In the genomic region with DNA sequence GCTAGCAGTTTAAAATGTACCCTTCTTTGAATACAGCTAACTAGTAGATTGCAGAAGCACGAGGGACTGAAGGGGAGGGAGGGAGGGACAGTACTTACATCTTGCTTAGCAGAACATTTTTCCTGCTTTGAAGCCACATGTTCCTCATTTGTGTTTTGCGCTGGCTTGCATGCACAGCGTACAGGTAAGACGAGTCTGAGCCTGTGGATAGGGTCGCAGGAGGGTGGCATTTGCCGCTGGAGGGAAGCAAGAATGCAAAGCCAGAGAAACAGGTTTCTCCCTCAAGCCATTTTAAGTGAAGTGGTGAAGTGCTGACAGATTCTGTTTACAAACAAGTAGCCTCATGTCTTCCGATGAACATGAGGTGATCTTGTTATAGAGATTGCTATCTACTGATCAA, we compare ENCODE assay signal across 24 mouse cellular contexts.
DNase-seq lines count a peak whose midpoint lies in the region; ATAC-seq and TF ChIP-seq lines count a peak whose summit lies in the region.
"Had no signal": no experiment of that assay in that cellular context is flagged by ENCODE, and none has a peak within 500 bp of the region (broad histone marks: within the 10 kb centered on the region; RNA-seq: fewer than 3 reads in every experiment).

No protein-coding gene starts in this region.

- no peak for TF ChIP-seq CTCF in bone marrow macrophage, adult 2 months (IDR thresholded peaks at IDR 0.05; ENCODE audit: low read depth, low read length)

- TF ChIP-seq POLR2A in bone marrow macrophage, adult 2 months (IDR thresholded peaks at IDR 0.05; ENCODE audit: borderline replicate concordance, low read depth, low read length): no peak

- no peaks in the 10 kb centered on the region for H3K27me3 ChIP-seq in hindbrain, embryonic 13.5 days
- H3K27me3 ChIP-seq in hindbrain, embryonic 10.5 days (ENCODE audit: insufficient read depth, poor library complexity, severe bottlenecking): no peaks in the 10 kb centered on the region
- H3K27me3 ChIP-seq in embryonic facial prominence, embryonic 11.5 days (ENCODE audit: control insufficient read depth, insufficient read depth, low read length): no peaks in the 10 kb centered on the region
- H3K27me3 ChIP-seq: CH12.LX; forebrain, embryonic 13.5 days; heart, embryonic 13.5 days; hindbrain, embryonic 12.5 days; intestine, embryonic 15.5 days; Patski had no signal

- no peaks in the 10 kb centered on the region for H3K36me3 ChIP-seq in hindbrain, embryonic 13.5 days
- H3K36me3 ChIP-seq in hindbrain, embryonic 10.5 days: no peaks in the 10 kb centered on the region
- H3K36me3 ChIP-seq in embryonic facial prominence, embryonic 11.5 days (replicated peaks; ENCODE audit: control insufficient read depth, insufficient read depth, low read depth, low read length): no peaks in the 10 kb centered on the region
- H3K36me3 ChIP-seq in macrophage (ENCODE audit: inconsistent target): no peaks in the 10 kb centered on the region
- H3K36me3 ChIP-seq: embryonic facial prominence, embryonic 13.5 days; forebrain, embryonic 10.5 days; G1E; heart, embryonic 13.5 days; hindbrain, embryonic 12.5 days; intestine, embryonic 15.5 days had no signal

- no peak overlapping the region for H3K4me3 ChIP-seq in hindbrain, embryonic 13.5 days
- H3K4me3 ChIP-seq in hindbrain, embryonic 10.5 days: no peak overlapping the region
- H3K4me3 ChIP-seq in bone marrow macrophage, adult 2 months (ENCODE audit: insufficient read depth, low read length): no peak overlapping the region
- H3K4me3 ChIP-seq in embryonic facial prominence, embryonic 11.5 days (ENCODE audit: low read depth, low read length): no peak overlapping the region
- no peak overlapping the region for H3K4me3 ChIP-seq in macrophage (ENCODE audit: inconsistent target)
- H3K4me3 ChIP-seq: embryonic facial prominence, embryonic 13.5 days; forebrain, embryonic 10.5 days; forebrain, embryonic 13.5 days; gastrocnemius, adult 2 months; heart, embryonic 13.5 days; hindbrain, embryonic 12.5 days; intestine, embryonic 15.5 days had no signal

- no peaks in the 10 kb centered on the region for H3K9me3 ChIP-seq in hindbrain, embryonic 13.5 days
- no peaks in the 10 kb centered on the region for H3K9me3 ChIP-seq in hindbrain, embryonic 10.5 days
- H3K9me3 ChIP-seq in embryonic facial prominence, embryonic 11.5 days (replicated peaks; ENCODE audit: control insufficient read depth, low read length): no peaks in the 10 kb centered on the region
- H3K9me3 ChIP-seq: embryonic facial prominence, embryonic 13.5 days; forebrain, embryonic 10.5 days; forebrain, embryonic 13.5 days; G1E; heart, embryonic 13.5 days; hindbrain, embryonic 12.5 days; intestine, embryonic 15.5 days had no signal

- no peak for DNase-seq in hindbrain, embryonic 10.5 days (ENCODE audit: low spot score)
- DNase-seq in embryonic facial prominence, embryonic 11.5 days (ENCODE audit: low spot score): peak; percentile 53
- no peak for DNase-seq in heart, adult 9 months (ENCODE audit: low spot score in 2 of 2)
- DNase-seq in yolk sac, embryonic 10.5 days (ENCODE audit: low spot score): no peak
- DNase-seq: adrenal gland, postnatal 10 days; adrenal gland, postnatal 36 days; B cell, adult 2 months; cerebellum, adult 11 months; gastrocnemius, adult 2 months; gastrocnemius, postnatal 14 days; heart, postnatal 14 days; heart, postnatal 4 days had no signal

- H3K9ac ChIP-seq in hindbrain, embryonic 13.5 days: no peak overlapping the region
- no peak overlapping the region for H3K9ac ChIP-seq in embryonic facial prominence, embryonic 11.5 days (replicated peaks; ENCODE audit: low read length)
- H3K9ac ChIP-seq: embryonic facial prominence, embryonic 13.5 days; forebrain, embryonic 13.5 days; heart, embryonic 13.5 days; hindbrain, embryonic 12.5 days; intestine, embryonic 15.5 days had no signal

- ATAC-seq in hindbrain, embryonic 13.5 days (ENCODE audit: low FRiP score): no peak
- ATAC-seq in embryonic facial prominence, embryonic 11.5 days (replicated peaks; ENCODE audit: insufficient number of reproducible peaks, low FRiP score, low TSS enrichment, low read depth): no peak
- ATAC-seq: intestine, embryonic 15.5 days; Patski had no signal

- H3K79me2 ChIP-seq in macrophage (ENCODE audit: inconsistent target): no peaks in the 10 kb centered on the region

- 0 out of 2 replicates have a peak overlapping the region, but pooled peaks have one; percentile 76 for H3K27ac ChIP-seq in hindbrain, embryonic 13.5 days
- H3K27ac ChIP-seq in hindbrain, embryonic 10.5 days: no peak overlapping the region
- peak overlapping the region; percentile 11; the same call in 1 of the 2 replicates for H3K27ac ChIP-seq in bone marrow macrophage, adult 2 months (ENCODE audit: insufficient read depth, low read depth, low read length)
- no peak overlapping the region for H3K27ac ChIP-seq in embryonic facial prominence, embryonic 11.5 days (replicated peaks; ENCODE audit: low read depth, low read length)
- peak overlapping the region; percentile 24 for H3K27ac ChIP-seq in macrophage
- H3K27ac ChIP-seq: embryonic facial prominence, embryonic 13.5 days; forebrain, embryonic 10.5 days; forebrain, embryonic 13.5 days; gastrocnemius, adult 2 months; heart, embryonic 13.5 days; intestine, embryonic 15.5 days had no signal

- H3K4me2 ChIP-seq in hindbrain, embryonic 13.5 days: no peak overlapping the region
- H3K4me2 ChIP-seq in embryonic facial prominence, embryonic 11.5 days (ENCODE audit: low read depth, low read length): no peak overlapping the region
- H3K4me2 ChIP-seq: embryonic facial prominence, embryonic 13.5 days; forebrain, embryonic 13.5 days; heart, embryonic 13.5 days; hindbrain, embryonic 12.5 days; intestine, embryonic 15.5 days had no signal

- WGBS in hindbrain, embryonic 13.5 days: 82% methylated on average over 7 of the region's 7 CpGs
- 73% methylated on average over 7 of the region's 7 CpGs for WGBS in hindbrain, embryonic 10.5 days
- 59% methylated on average over 7 of the region's 7 CpGs for WGBS in embryonic facial prominence, embryonic 11.5 days
- WGBS in macrophage (ENCODE audit: missing documents): 24% methylated on average over 7 of the region's 7 CpGs

- peaks cover 27% of the 10 kb centered on the region for H3K4me1 ChIP-seq in hindbrain, embryonic 13.5 days (replicated peaks)
- 0 out of 2 replicates have a peak, but pooled peaks cover 8% of the 10 kb centered on the region for H3K4me1 ChIP-seq in hindbrain, embryonic 10.5 days (replicated peaks)
- peaks cover 26% of the 10 kb centered on the region for H3K4me1 ChIP-seq in bone marrow macrophage, adult 2 months (ENCODE audit: control insufficient read depth, insufficient read depth, low read length)
- no peaks in the 10 kb centered on the region for H3K4me1 ChIP-seq in embryonic facial prominence, embryonic 11.5 days (ENCODE audit: control insufficient read depth, insufficient read depth, low read length)
- H3K4me1 ChIP-seq: intestine, embryonic 15.5 days had no signal

Comparison
In these comparisons a context has a peak if more than half of its experiments do, and no peak if none do; other contexts are left out.
1. H3K27ac ChIP-seq: peak in hindbrain, embryonic 13.5 days (single experiment), bone marrow macrophage, adult 2 months (single experiment) and macrophage (single experiment); none in hindbrain, embryonic 10.5 days (single experiment) and embryonic facial prominence, embryonic 11.5 days (single experiment).